Mouse (Mus musculus) liver, postnatal 0 days (tissue): Measurements from ENCODE around the gene Arhgap45.

Experiments
- CTCF ChIP-seq: sonication (generic); IDR thresholded peaks from 2 replicates; pipeline ENCODE4 v1.5.1; 2016; ENCODE audit warnings: antibody characterized with exemption, low read depth
- EP300 ChIP-seq: IDR thresholded peaks from 2 replicates; pipeline ENCODE4 v1.6.1; 2016; ENCODE audit warnings: antibody characterized with exemption, low read depth, mild to moderate bottlenecking

- TF ChIP-seq EP300 (no peak), CTCF (no peak)
These were observed 12.2 kb upstream of the Arhgap45 start for GRCm38 (mm10) chr10:80004233-80004705.
